Mouse (Mus musculus): ENCODE data around the gene Lcp1. TPM values are rescaled to one million over a fixed set of nuclear protein-coding genes. Genes with fewer than 3 reads are reported as not detected.

Lcp1 gene
- total RNA-seq, 2 experiments from 2014 or later: 1.7 to 2.3 TPM

GRCm38 (mm10) chr14:75159375-75159774 lies 28.5 kb downstream of the Lcp1 start:
- no peak for DNase-seq
- H3K4me3 ChIP-seq: no peak overlapping the region
- no peak for TF ChIP-seq CTCF (IDR thresholded peaks at IDR 0.05)

DNA sequence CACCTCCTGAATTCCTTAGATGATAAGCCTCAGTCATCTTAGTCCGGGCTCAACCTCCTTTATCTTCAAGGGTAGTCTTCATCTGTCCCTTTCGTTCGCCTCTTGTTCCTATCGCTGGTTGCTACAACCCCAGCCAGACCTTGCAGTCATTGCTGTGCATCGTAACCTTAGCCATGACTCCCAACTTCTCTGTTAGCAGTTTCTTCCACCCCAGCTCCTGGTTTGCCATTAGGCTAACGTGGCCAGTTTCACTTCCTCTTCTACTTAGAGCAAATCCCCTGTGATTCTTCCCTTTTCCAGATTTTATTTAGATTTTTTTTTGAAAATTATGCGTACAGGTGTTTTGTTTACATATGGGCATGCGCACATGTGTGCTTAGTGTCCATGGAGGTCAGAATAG lies 33.0 kb downstream of the Lcp1 start:
- intact Hi-C loops (cut with DNase I): no loop called here
- TF ChIP-seq CTCF (IDR thresholded peaks at IDR 0.05): no peak
- Histone ChIP-seq H3K27ac (no peak overlapping the region), H3K4me3 (no peak overlapping the region)
- DNase-seq: no peak

More at GRCm38 (mm10) chr14:75159375-75159774, 28.5 kb downstream of the Lcp1 start:
- intact Hi-C loops (cut with DNase I): no loop called here
- H3K27ac ChIP-seq: no peak overlapping the region

GRCm38 (mm10) chr14:75164345-75164744 lies 33.4 kb downstream of the Lcp1 start:
- H3K27ac ChIP-seq: no peak overlapping the region
- TF ChIP-seq CTCF (IDR thresholded peaks at IDR 0.05): no peak
- DNase-seq: no peak
- intact Hi-C loops (cut with DNase I): no loop called here
- no peak overlapping the region for H3K4me3 ChIP-seq

- Histone ChIP-seq H3K27ac (no peak overlapping the region), H3K4me3 (no peak overlapping the region)
- no peak for TF ChIP-seq CTCF (IDR thresholded peaks at IDR 0.05)
- intact Hi-C loops (cut with DNase I): no loop called here
- no peak for DNase-seq
Measured at GRCm38 (mm10) chr14:75165574-75166131, 34.8 kb downstream of the Lcp1 start.

DNA sequence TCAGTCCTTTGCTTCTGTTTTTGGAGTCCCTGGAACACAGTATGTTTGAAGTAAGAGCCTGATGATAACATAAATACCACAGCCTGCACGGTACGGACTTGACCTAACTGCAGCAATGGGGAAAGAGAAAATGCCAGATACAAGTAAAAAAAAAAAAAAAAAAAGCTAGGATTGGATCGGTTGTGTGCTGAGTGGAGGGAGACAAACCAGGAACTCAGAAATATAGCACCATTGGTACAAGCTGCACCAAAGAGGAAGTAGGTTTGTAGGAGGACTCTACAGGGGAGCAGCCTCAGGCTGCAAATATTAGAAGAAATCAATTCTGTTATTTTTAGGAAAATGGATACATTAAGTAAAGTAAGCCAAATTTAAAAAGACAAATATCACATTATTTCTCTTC lies 37.6 kb downstream of the Lcp1 start:
- Histone ChIP-seq H3K4me3 (no peak overlapping the region), H3K27ac (no peak overlapping the region)
- no peak for TF ChIP-seq CTCF (IDR thresholded peaks at IDR 0.05)
- DNase-seq: no peak
- intact Hi-C loops (cut with DNase I): no loop called here

- TF ChIP-seq CTCF (IDR thresholded peaks at IDR 0.05): no peak
- H3K4me3 ChIP-seq: no peak overlapping the region
- intact Hi-C loops (cut with DNase I): no loop called here
- H3K27ac ChIP-seq: no peak overlapping the region
- DNase-seq: no peak
Measured at GRCm38 (mm10) chr14:75170546-75170945, 39.6 kb downstream of the Lcp1 start.

DNA sequence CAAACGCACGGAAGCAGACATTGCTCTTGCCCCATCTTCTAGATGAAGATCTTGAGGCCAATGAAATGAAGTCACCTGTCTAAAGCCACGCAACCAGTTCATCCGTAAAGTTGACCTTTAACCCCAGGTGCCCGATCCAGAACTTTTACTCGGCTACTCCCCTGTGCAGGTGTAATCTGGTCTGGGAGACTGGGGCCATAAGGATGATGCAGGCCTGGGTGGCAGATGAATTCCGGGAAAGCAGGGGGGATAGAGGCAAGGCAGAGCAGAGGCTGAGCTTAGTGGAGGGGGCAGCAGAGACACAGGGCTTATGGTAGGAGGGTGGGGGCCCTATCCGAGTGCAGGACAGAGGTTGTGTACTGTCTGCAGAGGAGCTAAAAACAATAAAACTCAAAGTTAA lies 43.4 kb downstream of the Lcp1 start:
- H3K4me3 ChIP-seq: no peak overlapping the region
- no peak for DNase-seq
- intact Hi-C loops (cut with DNase I): no loop called here
- TF ChIP-seq CTCF (IDR thresholded peaks at IDR 0.05): no peak
- H3K27ac ChIP-seq: no peak overlapping the region

DNA sequence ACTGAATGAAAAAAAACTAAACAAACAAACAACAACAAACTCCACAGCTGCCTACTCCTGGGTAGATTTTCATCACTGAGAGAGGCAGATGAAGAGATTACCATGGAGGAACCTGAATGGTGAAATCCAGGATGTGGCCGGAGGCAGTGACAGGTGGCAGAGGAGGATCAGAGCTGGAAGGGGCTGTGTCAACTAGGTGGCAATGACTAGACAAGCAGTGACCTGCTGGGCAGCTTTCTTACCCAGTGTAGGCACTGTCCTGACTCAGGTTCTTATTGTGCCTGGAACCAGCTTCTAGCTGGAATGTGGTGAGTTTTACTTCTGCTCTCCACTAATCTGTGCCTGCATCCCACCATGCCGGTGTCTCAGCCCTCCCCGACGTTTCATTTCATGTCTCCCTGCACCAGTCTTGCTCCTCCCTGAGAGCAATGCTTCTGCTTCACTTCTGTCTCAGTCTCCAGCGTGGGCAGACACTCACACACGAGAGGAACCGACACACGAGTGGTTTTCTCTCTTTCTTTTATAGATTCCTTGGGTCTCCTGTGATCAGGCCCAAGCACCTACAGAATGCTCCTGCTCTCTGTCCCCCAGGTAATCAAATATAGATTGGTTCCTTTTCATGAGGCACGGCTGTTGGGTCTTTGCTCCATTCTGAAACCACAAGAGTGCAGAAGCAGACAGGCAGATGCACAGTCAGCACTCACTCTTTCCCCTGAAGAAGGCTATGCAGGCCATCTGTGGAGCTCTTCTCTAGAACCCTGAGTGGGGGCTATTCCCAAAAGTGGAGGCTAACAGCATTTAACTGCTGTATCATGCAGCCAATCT lies 44.0 kb downstream of the Lcp1 start:
- H3K27ac ChIP-seq: no peak overlapping the region
- no peak overlapping the region for H3K4me3 ChIP-seq
- DNase-seq: no peak
- intact Hi-C loops (cut with DNase I): no loop called here
- no peak for TF ChIP-seq CTCF (IDR thresholded peaks at IDR 0.05)

GRCm38 (mm10) chr14:75175781-75176180 lies 44.9 kb downstream of the Lcp1 start:
- DNase-seq: no peak
- intact Hi-C loops (cut with DNase I): no loop called here

GRCm38 (mm10) chr14:75176425-75177045 lies 45.6 kb downstream of the Lcp1 start:
- peak overlapping the region; percentile 60 for H3K4me3 ChIP-seq
- DNase-seq: no peak
- intact Hi-C loops (cut with DNase I): no loop called here
- no peak overlapping the region for H3K27ac ChIP-seq
- TF ChIP-seq CTCF (IDR thresholded peaks at IDR 0.05): no peak

More at GRCm38 (mm10) chr14:75175781-75176180, 44.9 kb downstream of the Lcp1 start:
- no peak for TF ChIP-seq CTCF (IDR thresholded peaks at IDR 0.05)
- H3K4me3 ChIP-seq: no peak overlapping the region
- no peak overlapping the region for H3K27ac ChIP-seq

DNA sequence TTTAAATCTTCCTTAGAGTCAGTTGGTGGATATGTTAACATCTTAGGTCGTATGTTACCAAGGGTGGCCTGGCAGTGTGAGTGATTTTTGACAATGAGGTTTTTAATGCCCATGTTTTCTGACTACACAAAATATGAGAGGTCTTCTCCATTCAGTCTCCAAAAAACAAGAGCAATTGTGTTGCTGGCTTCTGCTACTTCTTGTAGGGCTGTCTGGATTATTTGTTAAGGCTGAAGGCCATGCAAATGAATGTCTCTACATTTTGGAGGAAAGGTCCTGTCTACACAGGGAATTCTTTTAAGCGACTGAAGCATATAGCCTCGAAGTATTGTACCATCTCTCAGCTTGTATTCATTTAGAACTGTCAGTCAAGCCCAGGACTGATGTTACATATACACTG lies 46.5 kb downstream of the Lcp1 start:
- DNase-seq: no peak
- intact Hi-C loops (cut with DNase I): no loop called here
- H3K4me3 ChIP-seq: peak overlapping the region; percentile 60
- TF ChIP-seq CTCF (IDR thresholded peaks at IDR 0.05): no peak
- H3K27ac ChIP-seq: no peak overlapping the region

DNA sequence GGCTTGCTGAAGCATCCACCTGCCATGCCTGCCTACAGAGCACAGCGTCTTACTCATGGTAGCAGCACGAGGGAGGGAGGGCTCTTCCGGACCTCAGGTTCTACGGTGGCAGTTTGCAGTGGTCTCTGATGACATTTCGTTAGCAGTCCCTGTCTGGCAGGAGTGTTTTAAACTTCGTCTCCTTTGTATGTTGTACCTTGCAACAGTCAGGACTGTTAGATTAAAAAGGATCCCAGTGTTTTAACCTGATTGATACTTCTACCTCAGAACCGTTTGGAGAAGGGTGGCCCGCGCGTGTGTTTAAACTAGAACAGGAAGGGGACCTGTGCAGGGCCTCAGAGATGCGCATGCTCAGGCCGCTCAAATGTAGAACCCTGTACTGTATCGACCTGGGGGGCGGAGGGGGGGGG lies 47.5 kb downstream of the Lcp1 start:
- no peak for DNase-seq
- TF ChIP-seq CTCF (IDR thresholded peaks at IDR 0.05): no peak
- Histone ChIP-seq H3K4me3 (peak overlapping the region; percentile 60), H3K27ac (peak overlapping the region; percentile 51; the same call in 1 of the 2 replicates)
- intact Hi-C loops (cut with DNase I): no loop called here

DNA sequence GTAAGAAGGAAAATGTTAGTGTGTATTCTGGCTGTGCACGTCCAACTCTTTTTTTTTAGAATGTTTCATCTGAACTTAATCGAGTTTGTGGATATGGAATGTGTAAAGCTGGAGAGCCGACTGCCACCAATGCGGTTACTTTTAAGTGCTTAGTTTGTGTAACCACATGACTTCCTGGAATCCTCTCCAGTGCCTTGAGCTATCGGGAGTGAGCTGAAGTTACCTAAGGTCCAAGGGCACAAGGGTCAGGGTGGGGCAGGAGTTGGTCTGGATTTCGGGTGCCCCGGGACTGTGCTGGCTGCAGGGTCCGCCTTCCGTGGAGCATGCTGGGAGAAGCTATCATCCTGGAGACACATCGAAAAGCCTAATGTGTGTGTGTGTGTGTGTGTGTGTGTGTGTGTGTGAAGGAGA lies 47.9 kb downstream of the Lcp1 start:
- H3K4me3 ChIP-seq: peak overlapping the region; percentile 60
- no peak for DNase-seq
- peak overlapping the region; percentile 51 for H3K27ac ChIP-seq
- intact Hi-C loops (cut with DNase I): no loop called here
- no peak for TF ChIP-seq CTCF (IDR thresholded peaks at IDR 0.05)

All from gastrocnemius, adult 2 months (tissue).